Mouse (Mus musculus) layer of hippocampus, adult 9-11 months (tissue): ENCODE measurements around the gene Bola1.
A peak's percentile ranks its signal among the peaks of the same experiment; 100 is the strongest.

Source experiments
- DNase-seq: peaks from one replicate; pipeline ENCODE4 v3.0.0; 2022

The Bola1 gene

DNA sequence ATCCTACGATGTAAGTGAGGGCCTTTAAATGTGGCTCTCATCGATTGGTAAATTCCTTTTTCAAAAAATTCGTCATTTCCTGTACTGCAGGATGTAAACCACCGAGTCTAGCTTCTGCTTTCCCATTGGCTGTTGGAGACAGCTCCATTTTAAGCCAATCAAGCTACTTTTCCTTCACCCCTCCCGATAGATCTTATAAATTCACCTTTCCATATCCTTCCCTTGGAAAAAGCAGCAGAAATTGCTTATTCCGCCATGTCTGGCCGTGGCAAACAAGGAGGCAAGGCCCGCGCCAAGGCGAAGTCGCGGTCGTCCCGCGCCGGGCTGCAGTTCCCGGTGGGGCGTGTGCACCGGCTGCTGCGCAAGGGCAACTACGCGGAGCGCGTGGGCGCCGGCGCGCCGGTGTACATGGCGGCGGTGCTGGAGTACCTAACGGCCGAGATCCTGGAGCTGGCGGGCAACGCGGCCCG, at the start of gene Bola1, which contains the start of gene Hist2h2ab:
Gene Bola1, minus strand, starts transcription at position 49 of the 470 bp plus-strand sequence.
Gene Hist2h2ab, plus strand, starts transcription at position 205 of the 470 bp plus-strand sequence.
- DNase-seq: peak; percentile 88

DNA sequence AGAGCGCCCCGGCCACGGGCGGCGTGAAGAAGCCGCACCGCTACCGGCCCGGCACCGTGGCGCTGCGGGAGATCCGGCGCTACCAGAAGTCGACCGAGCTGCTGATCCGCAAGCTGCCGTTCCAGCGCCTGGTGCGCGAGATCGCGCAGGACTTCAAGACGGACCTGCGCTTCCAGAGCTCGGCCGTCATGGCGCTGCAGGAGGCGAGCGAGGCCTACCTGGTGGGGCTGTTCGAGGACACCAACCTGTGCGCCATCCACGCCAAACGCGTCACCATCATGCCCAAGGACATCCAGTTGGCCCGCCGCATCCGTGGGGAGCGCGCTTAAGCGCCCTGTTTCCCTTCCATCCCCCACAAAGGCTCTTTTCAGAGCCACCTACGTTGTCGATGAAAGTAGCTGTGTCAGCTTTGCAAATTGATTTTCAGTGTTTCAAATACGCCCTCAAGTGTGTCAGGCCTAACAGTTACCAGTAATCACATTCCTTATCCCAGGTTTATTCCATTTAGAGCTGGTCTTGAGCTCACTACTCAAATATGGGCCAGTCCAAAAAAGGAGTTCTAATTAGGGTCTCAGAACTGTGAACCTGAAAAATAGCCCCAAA, 49.4 kb upstream of the Bola1 start:
- DNase-seq: peak; percentile 43

DNA sequence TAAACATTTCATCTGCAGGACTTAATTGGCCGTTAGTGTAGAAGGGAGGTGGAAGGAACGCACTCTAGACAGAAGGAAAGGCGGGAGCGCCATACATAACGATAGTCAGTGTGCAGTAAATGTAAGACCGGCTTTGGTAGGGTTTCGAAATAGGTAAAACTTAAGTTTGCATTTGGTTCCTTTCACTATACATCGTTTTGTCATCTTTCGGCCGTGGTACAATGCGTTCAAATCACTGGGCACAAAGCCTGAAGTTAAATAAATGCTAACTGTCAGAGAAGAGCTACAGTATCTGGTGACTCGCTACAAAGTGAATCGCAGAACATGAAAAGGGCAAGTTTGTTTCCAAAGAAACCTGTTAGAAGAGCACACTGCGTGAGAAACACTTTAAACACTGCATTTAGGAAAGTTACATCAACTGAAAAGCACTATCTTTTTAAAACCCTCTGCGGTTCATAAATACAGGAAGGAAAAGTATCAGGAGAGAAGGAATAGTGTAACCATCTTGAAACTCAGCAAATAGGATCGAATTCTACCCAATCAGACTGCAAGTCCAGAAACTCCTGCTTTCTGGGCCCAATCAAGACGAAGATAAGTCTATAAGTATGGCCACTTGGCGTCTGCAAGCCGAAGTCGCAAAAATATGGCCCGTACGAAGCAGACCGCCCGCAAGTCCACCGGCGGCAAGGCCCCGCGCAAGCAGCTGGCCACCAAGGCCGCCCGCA, 48.7 kb upstream of the Bola1 start, which contains the start of gene Hist2h3b:
Gene Hist2h3b, plus strand, starts transcription at position 604 of the 725 bp plus-strand sequence.
- peak; percentile 87 for DNase-seq

DNA sequence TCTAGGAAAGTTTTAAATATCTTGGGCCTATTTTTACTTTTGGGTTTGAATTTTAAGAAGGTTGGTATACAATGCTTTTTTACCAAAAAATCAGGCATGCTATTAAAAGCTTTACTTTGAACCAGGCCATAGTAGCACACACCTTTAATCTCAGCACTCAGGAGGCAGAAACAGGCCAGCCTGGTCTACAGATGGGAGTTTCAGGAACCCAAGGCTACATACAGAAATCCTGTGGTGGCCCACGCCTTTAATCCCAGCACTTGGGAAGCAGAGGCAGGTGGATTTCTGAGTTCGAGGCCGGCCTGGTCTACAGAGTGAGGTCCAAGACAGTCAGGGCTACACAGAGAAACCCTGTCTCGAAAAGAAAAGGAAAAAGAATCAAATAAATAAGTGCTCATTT, 48.0 kb upstream of the Bola1 start:
- no peak for DNase-seq

DNA sequence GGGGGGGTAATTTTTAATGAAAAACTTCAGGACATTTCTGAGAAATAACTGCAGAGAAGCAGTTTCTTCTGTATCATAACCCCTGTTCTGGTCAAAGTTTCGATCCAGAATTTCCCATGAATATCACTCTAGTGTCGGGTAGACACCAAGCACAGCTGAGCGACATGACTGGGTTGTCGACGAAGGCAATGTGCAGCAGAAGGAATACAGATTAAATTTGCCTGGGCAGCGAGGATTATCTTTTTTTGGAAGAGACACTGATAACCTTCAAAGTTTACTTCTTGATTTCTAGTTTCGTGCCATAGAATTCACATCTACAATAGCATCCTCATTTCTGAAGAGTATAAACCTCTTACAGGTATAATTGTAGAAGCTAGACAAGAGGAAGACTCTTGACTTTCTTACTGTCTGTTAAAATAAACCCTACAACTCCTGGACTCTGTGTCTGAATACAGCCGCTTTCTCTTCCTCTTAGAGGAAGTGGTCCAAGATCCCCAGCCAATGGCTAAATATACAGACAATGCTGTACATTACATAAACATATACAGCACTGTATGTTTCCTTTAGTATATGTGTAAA, 46.7 kb upstream of the Bola1 start:
- DNase-seq: no peak

DNA sequence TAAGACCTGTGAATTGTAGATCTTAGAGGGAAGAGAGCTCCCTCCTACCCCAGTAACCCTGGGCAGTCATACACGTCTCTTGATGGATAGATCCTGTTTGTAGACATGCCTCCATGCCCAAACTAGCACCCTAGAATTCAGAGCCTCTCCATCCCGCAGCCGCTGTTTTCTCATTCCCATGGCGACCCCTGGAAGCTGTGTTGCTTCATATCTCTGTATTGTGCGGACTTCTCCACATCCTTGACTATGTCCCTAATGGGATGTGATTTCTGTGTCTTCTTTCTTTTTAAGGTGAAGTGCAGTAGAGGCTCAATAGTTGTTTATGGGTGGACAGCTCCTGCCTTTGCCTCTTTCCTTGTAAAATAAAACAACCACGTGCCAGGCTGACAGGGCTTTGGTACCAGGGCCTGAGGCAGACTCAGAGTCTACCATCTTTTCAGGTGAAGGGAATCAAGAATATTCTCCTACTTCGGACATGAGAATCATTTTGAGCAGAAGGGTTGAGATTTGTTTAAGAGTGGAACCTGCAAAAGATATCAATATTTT, 45.0 kb upstream of the Bola1 start:
- no peak for DNase-seq

DNA sequence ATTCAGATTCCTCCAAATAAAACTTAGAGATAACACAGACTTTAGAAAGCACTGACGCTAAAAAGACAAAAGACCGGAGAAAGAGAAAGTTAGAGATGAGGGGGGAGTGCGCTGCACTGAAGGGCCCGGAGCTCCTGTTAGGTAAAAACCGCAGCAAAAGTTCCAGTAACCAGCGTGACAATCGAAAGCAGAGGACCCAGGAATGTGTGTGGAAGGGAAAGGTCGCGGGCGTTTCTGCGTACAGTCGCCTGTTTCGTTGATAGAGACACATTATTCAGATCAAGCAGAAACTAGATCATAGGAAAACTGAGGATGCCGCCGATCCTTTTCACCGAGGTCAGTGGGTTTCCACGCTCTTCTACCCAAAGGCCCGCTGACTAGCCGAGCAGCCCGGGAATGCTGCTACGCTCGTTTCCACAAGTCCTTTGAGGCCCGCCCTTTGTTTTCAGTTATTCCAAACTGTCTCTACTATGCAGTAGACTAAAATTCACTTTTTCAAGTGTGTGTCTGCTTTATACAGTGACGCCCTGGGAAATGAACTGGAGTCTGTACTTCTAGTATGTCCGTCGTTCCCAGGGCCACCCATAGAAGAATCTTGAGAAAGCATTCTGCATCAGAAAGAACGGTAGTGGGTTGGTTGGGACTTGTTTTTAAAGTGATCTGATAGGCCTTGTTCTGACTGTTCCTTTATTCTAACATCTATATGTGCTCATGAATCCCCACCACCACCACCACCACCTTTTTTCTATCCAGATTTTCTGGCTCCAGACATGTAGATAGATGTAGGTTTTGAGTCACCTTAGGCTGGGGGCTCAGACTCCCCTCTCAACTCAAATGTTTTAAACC, 44.3 kb upstream of the Bola1 start:
- DNase-seq: peak; percentile 47

DNA sequence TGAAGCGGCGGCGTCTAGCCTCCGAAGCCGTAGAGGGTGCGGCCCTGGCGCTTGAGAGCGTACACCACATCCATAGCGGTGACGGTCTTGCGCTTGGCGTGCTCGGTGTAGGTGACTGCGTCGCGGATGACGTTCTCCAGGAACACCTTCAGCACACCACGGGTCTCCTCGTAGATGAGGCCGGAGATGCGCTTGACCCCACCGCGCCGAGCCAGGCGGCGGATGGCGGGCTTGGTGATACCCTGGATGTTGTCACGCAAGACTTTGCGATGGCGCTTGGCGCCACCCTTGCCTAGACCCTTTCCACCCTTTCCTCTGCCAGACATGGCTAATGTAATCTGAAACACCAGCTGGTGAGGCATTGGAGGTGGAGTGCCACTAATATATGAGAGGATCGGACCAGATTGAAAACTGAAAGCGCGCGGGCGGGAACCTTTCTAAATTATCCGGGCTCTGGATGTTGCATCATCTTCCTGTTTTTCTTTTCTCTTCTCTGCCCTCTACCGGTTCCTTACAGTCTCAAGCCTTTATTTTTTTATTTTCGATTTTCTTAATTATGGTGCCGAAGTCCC, 43.6 kb upstream of the Bola1 start, which contains the start of gene Hist2h4:
Gene Hist2h4, minus strand, starts transcription at position 333 of the 572 bp plus-strand sequence.
- peak; percentile 97 for DNase-seq

DNA sequence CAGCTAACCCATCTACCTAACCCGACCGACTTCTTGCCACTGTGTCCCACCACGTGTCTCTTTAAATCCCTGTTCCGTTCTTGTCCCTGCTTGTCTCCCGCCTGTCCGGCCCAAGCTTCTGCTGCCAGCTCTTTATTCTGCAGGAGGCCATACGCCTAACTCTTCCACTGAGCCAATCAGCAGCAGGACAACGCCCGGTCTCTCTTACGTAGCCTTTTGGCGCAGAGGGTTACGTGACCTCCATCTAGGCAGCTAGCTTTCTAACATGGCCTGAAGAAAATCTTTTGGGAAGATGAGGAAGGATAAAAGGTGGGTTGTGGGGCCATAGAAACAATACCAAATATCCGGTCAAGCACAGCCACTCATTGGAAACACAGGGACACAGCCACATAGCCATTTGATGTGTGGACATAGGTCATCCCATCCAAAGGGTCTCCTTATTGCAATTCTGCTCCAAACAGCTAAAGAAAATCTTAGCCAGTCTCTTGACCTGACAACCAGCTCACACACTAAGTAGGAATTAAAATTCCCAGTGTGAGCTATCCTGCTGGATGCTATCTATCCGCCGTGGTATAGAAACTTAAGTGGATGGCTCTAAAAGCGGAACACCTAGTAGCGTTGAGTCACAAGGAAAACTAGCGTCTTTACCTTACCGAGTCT, 42.8 kb upstream of the Bola1 start:
- DNase-seq: peak; percentile 91

DNA sequence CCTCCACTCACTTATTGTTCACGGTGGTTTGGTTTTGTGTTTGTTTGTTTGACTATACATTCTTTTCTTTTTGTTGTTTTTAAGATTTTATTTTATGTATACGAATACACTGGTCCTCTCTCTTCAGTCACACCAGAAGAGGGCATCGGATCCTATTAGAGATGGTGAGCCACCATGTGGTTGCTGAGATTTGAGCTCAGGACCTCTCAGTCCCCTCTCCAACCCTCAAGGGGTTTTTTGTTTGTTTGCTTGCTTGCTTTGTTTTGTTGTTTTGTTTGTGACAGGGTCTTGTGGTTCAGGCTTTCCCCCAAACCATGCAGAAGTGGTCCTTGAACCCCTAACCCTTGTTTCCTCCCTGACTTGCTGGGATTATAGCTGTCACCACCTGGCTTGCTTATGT, 42.1 kb upstream of the Bola1 start:
- no peak for DNase-seq

DNA sequence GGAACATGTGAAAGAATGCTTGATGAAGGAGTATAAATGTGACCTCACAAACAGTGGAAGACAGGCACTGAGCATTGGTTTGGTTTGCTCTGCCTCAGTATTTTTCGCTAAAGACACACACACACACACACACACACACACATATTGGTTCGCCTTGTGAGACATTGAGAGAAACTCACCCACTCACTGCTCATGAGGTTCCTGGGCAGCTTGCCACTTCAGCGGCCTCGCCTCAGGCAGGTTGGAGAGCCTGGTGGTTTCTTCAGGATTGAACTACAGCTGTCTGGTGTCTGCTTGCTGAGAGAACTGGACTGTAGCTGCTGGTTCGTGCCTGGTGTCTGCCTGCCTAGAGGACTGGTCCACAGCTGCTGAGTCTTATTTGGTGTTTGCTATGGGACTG, 40.7 kb upstream of the Bola1 start:
- DNase-seq: no peak

DNA sequence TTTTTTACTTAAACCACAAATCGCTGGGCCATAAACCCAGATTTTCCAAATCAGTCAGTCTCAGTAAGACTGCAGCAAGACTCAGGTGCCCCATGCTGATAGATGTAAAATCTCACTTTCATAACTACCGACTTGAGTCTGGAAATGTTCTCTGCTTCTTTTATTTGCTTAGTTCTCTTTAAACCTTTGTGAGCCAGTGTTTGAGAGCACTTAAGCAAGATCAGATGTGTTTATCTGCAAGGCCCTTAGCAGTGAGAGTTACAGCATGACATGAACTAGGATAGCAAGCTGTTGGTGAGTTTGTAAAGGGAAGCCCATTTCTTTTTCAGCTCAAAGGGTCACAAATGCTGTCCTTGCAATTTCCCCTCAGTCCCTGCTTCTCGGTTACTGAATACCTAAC, 37.7 kb upstream of the Bola1 start:
- no peak for DNase-seq

DNA sequence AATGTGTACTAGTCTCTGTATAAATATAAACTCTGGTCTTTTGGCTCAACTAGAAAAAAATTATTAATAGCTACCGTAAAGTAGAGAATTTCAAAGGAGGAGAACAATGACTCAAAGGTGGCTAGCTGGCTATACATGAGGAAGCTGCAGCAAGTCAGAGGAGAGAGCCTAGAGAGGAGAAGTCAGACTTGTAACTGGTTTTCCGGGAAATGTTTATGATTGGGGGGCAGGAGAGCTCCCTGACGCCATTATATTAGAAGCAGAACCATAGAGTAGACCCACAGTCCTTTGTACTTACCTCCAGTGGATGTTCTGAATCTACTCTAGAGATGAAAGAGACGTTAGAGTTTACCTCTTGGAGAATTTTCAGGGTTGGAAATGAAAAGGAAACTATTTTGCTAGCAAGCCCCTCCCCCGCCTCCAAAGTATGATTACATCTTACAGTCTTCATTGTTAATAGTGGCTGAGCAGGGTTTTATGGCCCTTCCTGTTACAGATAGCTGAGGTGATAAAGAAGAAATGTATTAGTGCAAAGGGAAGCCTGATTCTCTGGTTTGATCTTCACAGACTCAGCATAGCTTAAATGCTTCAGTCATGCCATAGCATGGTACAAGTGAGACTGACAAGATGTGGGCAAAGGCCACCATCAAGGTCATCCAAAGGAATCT, 36.6 kb upstream of the Bola1 start:
- DNase-seq: no peak

DNA sequence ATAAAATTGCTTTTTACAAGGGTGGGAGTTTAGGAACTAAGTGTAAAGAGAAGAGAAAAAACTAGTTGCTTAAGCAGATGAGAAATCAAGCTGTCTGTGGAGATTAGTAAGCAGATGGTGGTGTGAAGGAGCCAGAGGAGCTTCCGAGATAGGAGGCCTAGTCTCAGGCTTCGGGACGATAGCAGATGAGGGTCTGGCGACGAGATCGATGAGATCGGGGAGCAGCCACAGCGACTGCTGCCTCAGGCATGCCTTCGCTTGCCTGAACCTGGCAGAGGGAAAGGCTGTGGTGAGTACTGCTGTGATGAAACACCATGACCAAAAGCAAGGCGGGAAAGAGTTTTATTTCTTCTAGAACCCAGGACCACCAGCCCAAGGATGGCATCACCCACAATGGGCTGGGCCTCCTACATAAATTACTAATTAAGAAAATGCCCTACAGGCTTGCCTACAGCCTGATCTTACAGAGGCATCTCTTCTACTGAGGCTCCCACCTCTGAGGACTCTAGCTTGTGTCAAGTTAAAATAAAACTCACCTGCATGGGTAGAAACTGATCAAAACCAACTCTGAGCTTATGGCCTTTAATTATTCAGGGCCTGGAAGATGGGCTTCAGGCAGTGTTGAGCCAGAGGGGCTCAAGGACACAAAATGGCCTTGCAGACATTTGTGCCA, 35.3 kb upstream of the Bola1 start:
- no peak for DNase-seq

DNA sequence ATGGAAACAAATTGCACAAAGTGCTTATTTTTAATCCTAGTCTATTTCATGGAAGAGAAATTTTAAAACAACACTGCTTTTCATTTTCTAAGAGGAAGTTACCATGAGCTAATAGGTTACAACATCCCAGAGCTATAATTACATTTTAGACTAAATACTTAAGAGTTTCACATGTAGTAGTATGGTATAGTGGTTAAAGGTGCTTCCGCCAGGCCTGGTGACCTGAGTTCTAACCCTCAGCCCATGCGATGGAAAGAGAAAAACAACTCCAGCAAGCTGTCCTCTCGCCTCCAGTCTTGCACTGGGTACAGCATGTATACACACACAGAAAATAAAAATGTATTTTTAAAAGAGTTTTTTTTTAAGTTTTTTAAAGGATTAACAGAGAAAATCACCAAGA, 32.3 kb upstream of the Bola1 start:
- DNase-seq: no peak

DNA sequence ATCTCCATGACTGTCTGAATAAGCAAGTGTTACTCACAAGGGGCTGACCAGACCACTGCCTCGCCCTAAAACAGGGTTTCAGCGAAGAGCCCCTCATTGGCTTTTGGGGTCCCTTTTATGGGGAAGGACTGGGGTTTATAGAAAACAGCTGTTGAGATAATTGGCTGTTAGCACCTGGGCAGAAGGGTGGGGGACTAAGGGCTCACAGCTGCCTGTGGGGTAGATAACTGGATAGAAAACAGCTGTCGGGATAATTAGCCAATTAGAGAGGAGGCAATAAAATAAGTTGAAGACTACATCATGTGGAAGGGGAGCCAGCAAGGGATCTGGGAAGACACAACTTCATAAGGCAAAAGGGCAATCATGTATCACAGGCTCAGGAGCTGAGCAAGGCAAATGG, 31.4 kb upstream of the Bola1 start:
- DNase-seq: no peak

DNA sequence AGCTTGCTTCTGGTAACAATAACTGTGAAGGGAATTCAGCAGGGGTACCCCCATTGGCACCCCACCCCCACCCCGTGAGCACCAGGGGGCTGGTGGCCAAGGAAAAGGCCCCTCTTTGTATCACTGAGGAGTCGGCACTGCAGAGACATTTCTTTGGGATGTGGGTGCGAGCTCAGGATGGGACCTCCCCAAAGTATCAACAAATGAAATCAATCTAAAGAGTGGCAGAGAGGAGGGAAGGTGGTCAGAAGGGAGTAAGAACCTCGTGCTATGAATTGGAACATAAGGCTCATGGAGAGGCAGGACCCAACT, 29.5 kb upstream of the Bola1 start:
- no peak for DNase-seq

DNA sequence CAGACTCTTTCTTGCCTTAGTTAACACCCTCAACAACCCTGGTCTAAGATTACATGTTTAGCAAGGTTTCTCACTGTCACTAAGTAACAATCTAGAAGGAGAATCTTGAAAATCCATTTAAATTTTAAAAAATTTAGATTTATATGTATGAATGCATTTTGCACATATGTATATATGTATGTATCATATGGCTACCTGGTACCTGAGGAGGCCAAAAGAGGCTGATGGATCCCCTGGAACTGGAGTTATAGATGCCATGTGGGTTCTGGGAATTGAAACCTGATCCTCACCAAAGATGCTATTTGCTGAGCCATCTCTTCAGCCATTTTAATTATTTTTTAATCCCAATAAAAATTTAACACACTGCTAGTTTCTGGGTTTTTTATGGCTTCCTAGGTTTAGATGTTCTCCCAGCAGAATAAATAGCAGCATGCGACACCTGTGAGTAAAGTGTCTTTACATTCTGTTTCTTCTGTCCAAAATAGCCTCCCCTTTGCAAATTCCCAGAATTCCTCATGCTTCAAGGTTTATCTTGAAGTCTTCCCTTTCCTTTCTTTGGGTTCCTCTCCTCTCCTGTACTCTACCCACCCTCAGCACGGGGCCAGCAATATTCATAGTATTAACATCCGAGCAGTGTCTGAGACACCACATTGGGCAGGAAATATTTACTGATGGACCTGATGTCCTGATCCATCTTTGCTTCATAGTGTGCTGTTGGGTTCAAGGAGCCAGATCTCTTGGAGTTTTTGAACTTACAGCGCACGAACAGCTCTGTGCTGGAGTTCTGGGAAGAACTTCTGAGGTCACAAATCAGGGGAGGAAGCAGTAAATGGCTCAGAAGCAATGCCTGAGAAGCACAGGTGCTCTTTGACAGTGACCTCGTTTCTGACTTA, 28.9 kb upstream of the Bola1 start:
- no peak for DNase-seq

DNA sequence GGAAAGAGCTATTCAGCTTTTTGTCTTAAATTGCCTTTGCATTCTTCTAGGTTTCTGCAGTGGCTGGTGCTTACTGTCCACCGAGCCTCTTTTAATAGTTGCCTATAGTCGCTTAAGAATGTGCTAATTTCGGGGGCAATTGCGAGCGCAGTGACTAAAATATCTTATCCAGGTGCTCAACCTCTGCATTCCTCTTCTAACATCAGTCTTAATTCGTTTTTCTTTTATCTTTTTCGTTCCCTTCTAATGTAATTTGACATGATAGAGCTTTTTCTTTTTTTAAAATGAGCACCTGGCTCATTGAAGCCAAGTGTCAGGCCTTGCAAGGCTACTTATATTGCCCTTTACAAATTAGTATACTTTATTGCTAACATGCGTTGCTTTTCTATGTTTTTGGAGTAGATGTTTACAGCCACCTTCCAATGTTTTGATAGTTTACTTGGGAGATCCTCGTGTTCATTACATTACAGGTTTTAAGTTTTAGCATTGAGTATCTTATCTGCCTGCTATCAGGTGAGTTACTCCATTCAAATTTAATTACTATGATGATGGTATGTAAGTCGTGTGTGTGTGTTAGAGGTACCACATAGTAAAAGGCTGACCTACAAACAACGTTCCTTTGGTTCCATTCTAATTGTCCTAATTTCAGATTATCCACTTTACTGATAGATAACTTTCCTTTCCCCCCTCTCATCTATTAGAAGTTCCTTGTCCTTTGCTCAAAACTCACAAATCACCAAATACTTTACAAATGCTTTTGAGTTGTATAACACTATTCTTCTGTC, 28.0 kb upstream of the Bola1 start:
- no peak for DNase-seq
